Mouse (Mus musculus) cerebellum, adult 2 months (tissue): ENCODE measurements around the gene Slc39a11.

Experiments used
- CTCF ChIP-seq: fragments of 200-500 bp; IDR thresholded peaks from 2 replicates; pipeline ENCODE4 v1.5.1; 2011; ENCODE audit warnings: low read depth, mild to moderate bottlenecking, control low read depth, low read length, moderate library complexity, borderline replicate concordance; ENCODE audit not compliant: insufficient read depth
- POLR2A ChIP-seq: fragments of 200-500 bp; IDR thresholded peaks from 2 replicates; pipeline ENCODE4 v1.6.1; 2011; ENCODE audit warnings: low read length, control low read depth, borderline replicate concordance; ENCODE audit not compliant: insufficient read depth

GRCm38 (mm10) chr11:113565006-113565995 lies 84.6 kb downstream of the Slc39a11 start:
- TF ChIP-seq POLR2A (no peak), CTCF (no peak)
